Comparison of ENCODE assay signal across 28 mouse cellular contexts in genomic region chr12:42147971-42148370, GRCm38 (mm10).
"Had no signal": no experiment of that assay in that cellular context is flagged by ENCODE, and none has a peak within 500 bp of the region (broad histone marks: within the 10 kb centered on the region; RNA-seq: fewer than 3 reads in every experiment).

No protein-coding gene starts in this region.

- H3K4me1 ChIP-seq: heart, embryonic 10.5 days; heart, embryonic 12.5 days; hindbrain, embryonic 10.5 days; hindbrain, embryonic 12.5 days; intestine, embryonic 15.5 days; limb, embryonic 10.5 days; limb, embryonic 12.5 days; liver, embryonic 13.5 days; liver, embryonic 15.5 days had no signal

- ATAC-seq: hindbrain, embryonic 16.5 days; inflammation-experienced regulatory T-cells, adult 6 months; intestine, embryonic 15.5 days; intestine, postnatal 0 days had no signal

- H3K27me3 ChIP-seq: heart, embryonic 12.5 days; hindbrain, embryonic 12.5 days; intestine, embryonic 15.5 days; limb, embryonic 12.5 days; liver, embryonic 13.5 days; liver, embryonic 15.5 days had no signal

- H3K9me3 ChIP-seq: heart, embryonic 10.5 days; heart, embryonic 12.5 days; hindbrain, embryonic 10.5 days; hindbrain, embryonic 12.5 days; intestine, embryonic 15.5 days; limb, embryonic 10.5 days; limb, embryonic 12.5 days; liver, embryonic 13.5 days; liver, embryonic 15.5 days had no signal

- H3K27ac ChIP-seq: gastrocnemius, adult 2 months; heart, embryonic 10.5 days; hindbrain, embryonic 10.5 days; hindbrain, embryonic 12.5 days; hindbrain, embryonic 14.5 days; intestine, embryonic 15.5 days; layer of hippocampus, adult 2 months; left cerebral cortex, adult 2 months; limb, embryonic 10.5 days; limb, embryonic 12.5 days; liver, embryonic 13.5 days; liver, embryonic 15.5 days had no signal

- DNase-seq: gastrocnemius, adult 2 months; gastrocnemius, postnatal 10 days; gastrocnemius, postnatal 25 days; heart, adult 18-20 months; heart, postnatal 10 days; heart, postnatal 4 days; kidney, adult 18-20 months; kidney, adult 8-10 months; kidney, postnatal 10 days; kidney, postnatal 25 days; kidney, postnatal 4 days; liver; liver, embryonic 13.5 days had no signal

- H3K4me2 ChIP-seq: heart, embryonic 12.5 days; hindbrain, embryonic 12.5 days; hindbrain, embryonic 14.5 days; intestine, embryonic 15.5 days; limb, embryonic 12.5 days; liver, embryonic 11.5 days; liver, embryonic 13.5 days; liver, embryonic 15.5 days had no signal

- H3K9ac ChIP-seq: heart, embryonic 12.5 days; hindbrain, embryonic 12.5 days; hindbrain, embryonic 14.5 days; intestine, embryonic 15.5 days; limb, embryonic 12.5 days; liver, embryonic 13.5 days; liver, embryonic 15.5 days had no signal

- H3K4me3 ChIP-seq: gastrocnemius, adult 2 months; heart, embryonic 10.5 days; heart, embryonic 12.5 days; hindbrain, embryonic 10.5 days; hindbrain, embryonic 12.5 days; intestine, embryonic 15.5 days; layer of hippocampus, adult 2 months; left cerebral cortex, adult 2 months; limb, embryonic 10.5 days; limb, embryonic 12.5 days; liver, embryonic 13.5 days; liver, embryonic 15.5 days had no signal

- H3K36me3 ChIP-seq: heart, embryonic 10.5 days; heart, embryonic 12.5 days; hindbrain, embryonic 10.5 days; hindbrain, embryonic 12.5 days; intestine, embryonic 15.5 days; limb, embryonic 10.5 days; limb, embryonic 12.5 days; liver, embryonic 13.5 days; liver, embryonic 15.5 days had no signal
